Mouse (Mus musculus) MEL (cell line): ENCODE measurements around the gene Gnpda2. TPM values are rescaled to one million over a fixed set of nuclear protein-coding genes. Genes with fewer than 3 reads are reported as not detected.

Experiments used
- DNase-seq: peaks from one replicate; pipeline ENCODE4 v3.0.0; 2011; ENCODE audit warnings: low read depth, low spot score
- H3K27ac ChIP-seq: 2 replicates; pipeline ENCODE4 v1.5.1; 2012; ENCODE audit warnings: low read depth, mild to moderate bottlenecking, control low read depth, low read length, moderate library complexity; ENCODE audit not compliant: control insufficient read depth
- H3K27me3 ChIP-seq, 2 experiments: fragments of 150-350 bp in 1 of 2; sonication (generic) in 1 of 2; 2 replicates each; pipeline ENCODE4 v1.6.1; 2012; ENCODE audit warnings: low read length in 2 of 2, mild to moderate bottlenecking in 2 of 2, improper control_type of control experiment in 1 of 2, moderate library complexity in 1 of 2; ENCODE audit not compliant: insufficient read depth in 2 of 2, control insufficient read depth in 1 of 2
- H3K36me3 ChIP-seq, 2 experiments: 2 replicates each; pipeline ENCODE4 v1.6.1; 2012 to 2014; ENCODE audit warnings: low read length in 2 of 2, improper control_type of control experiment in 1 of 2, inconsistent platforms in 1 of 2, mild to moderate bottlenecking in 1 of 2; ENCODE audit not compliant: insufficient read depth in 2 of 2, control insufficient read depth in 1 of 2
- H3K4me1 ChIP-seq, 2 experiments: fragments of 150-350 bp in 1 of 2; sonication (generic) in 1 of 2; 2 replicates each; pipeline ENCODE4 v1.6.1; 2012; ENCODE audit warnings: low read length in 2 of 2, improper control_type of control experiment in 1 of 2, mild to moderate bottlenecking in 1 of 2; ENCODE audit not compliant: insufficient read depth in 2 of 2, control insufficient read depth in 1 of 2
- H3K4me3 ChIP-seq, 2 experiments: fragments of 150-350 bp in 1 of 2; sonication (generic) in 1 of 2; 2 replicates each; pipeline ENCODE4 v1.5.1; 2012; ENCODE audit warnings: low read depth in 2 of 2, low read length in 2 of 2, mild to moderate bottlenecking in 2 of 2, moderate library complexity in 2 of 2, control low read depth in 1 of 2, improper control_type of control experiment in 1 of 2; ENCODE audit not compliant: control insufficient read depth in 1 of 2, insufficient read depth in 1 of 2
- H3K79me2 ChIP-seq: 2 replicates; pipeline ENCODE4 v1.6.1; 2012; ENCODE audit warnings: mild to moderate bottlenecking, low read length, moderate library complexity; ENCODE audit not compliant: control insufficient read depth, poor library complexity, insufficient read depth
- H3K9ac ChIP-seq: 2 replicates; pipeline ENCODE4 v1.6.1; 2012; ENCODE audit warnings: low read depth, mild to moderate bottlenecking, control low read depth, low read length, moderate library complexity; ENCODE audit not compliant: control insufficient read depth, poor library complexity, severe bottlenecking
- H3K9me3 ChIP-seq: fragments of 150-350 bp; sonication (generic); replicated peaks from 2 replicates; pipeline ENCODE4 v1.6.1; 2012; ENCODE audit warnings: mild to moderate bottlenecking, low read length, improper control_type of control experiment, moderate library complexity; ENCODE audit not compliant: insufficient read depth
- BHLHE40 ChIP-seq: IDR thresholded peaks from 2 replicates; pipeline ENCODE4 v1.6.1; 2012; ENCODE audit warnings: low read depth, mild to moderate bottlenecking, inconsistent platforms, low read length, improper control_type of control experiment, borderline replicate concordance
- CTCF ChIP-seq, 3 experiments: IDR thresholded peaks in 2 of 3; conservative IDR thresholded peaks in 1 of 3; 2 replicates each; pipeline ENCODE4 v1.5.1; 2011 to 2012; ENCODE audit warnings: low read length in 3 of 3, low read depth in 2 of 3, mild to moderate bottlenecking in 2 of 3, improper control_type of control experiment in 1 of 3, inconsistent platforms in 1 of 3, mixed read lengths in 1 of 3, moderate library complexity in 1 of 3; ENCODE audit not compliant: control insufficient read depth in 1 of 3, insufficient read depth in 1 of 3, poor library complexity in 1 of 3, severe bottlenecking in 1 of 3
- GATA1 ChIP-seq: IDR thresholded peaks from 2 replicates; pipeline ENCODE4 v1.6.1; 2011; ENCODE audit warnings: low read depth, low read length, improper control_type of control experiment
- POLR2AphosphoS2 ChIP-seq: IDR thresholded peaks from 2 replicates; pipeline ENCODE4 v1.6.1; 2011; ENCODE audit warnings: low read length, improper control_type of control experiment
- RAD21 ChIP-seq: IDR thresholded peaks from 2 replicates; pipeline ENCODE4 v1.6.1; 2011; ENCODE audit warnings: mild to moderate bottlenecking, low read depth, low read length, improper control_type of control experiment
- RCOR1 ChIP-seq: IDR thresholded peaks from 2 replicates; pipeline ENCODE4 v1.6.1; 2012; ENCODE audit warnings: low read depth, mild to moderate bottlenecking, inconsistent platforms, low read length, improper control_type of control experiment
- SMC3 ChIP-seq: IDR thresholded peaks from 2 replicates; pipeline ENCODE4 v1.6.1; 2011; ENCODE audit warnings: low read depth, low read length, improper control_type of control experiment
- TBP ChIP-seq: IDR thresholded peaks from 2 replicates; pipeline ENCODE4 v1.8.0; 2011; ENCODE audit warnings: low read depth, low read length, improper control_type of control experiment
- TCF12 ChIP-seq: IDR thresholded peaks from 2 replicates; pipeline ENCODE4 v1.6.1; 2014; ENCODE audit warnings: low read depth, mild to moderate bottlenecking, inconsistent platforms, low read length, improper control_type of control experiment, moderate library complexity
- USF1 ChIP-seq: IDR thresholded peaks from 2 replicates; pipeline ENCODE4 v1.6.1; 2014; ENCODE audit warnings: low read depth, mild to moderate bottlenecking, inconsistent platforms, low read length, improper control_type of control experiment, moderate library complexity
- ZC3H11A ChIP-seq: IDR thresholded peaks from 2 replicates; pipeline ENCODE4 v1.6.1; 2012; ENCODE audit warnings: low read depth, mild to moderate bottlenecking, inconsistent platforms, low read length, improper control_type of control experiment
- polyA plus RNA-seq, 2 experiments: library from polyadenylated mRNA; stranded (reverse) in 1 of 2; unstranded in 1 of 2; fragments of >175 nt in 1 of 2; fragments of >200 nt in 1 of 2; gene quantifications; 2 replicates each; pipeline versions ENCODE4 v1.2.1 to v1.2.4; 2012; ENCODE audit warnings: low replicate concordance in 2 of 2, low read depth in 1 of 2; ENCODE audit not compliant: insufficient read length in 2 of 2, insufficient read depth in 1 of 2, missing spikeins in 1 of 2
- total RNA-seq: library from RNA; depleted of rRNA; stranded (reverse); fragments of 300-350 nt; gene quantifications from 2 replicates; pipeline ENCODE4 v1.2.3, GENCODE M21; 2012

Gnpda2 gene
- total and polyA plus RNA-seq, 3 experiments = 6.9 to 8.7 TPM; not detected in 1

GRCm38 (mm10) chr5:69634766-69635165, 42.6 kb upstream of the Gnpda2 start:
- Histone ChIP-seq H3K27me3 (no peaks in the 10 kb centered on the region), H3K79me2 (no peaks in the 10 kb centered on the region), H3K9me3 (no peaks in the 10 kb centered on the region), H3K27ac (no peak overlapping the region), H3K36me3 (no peaks in the 10 kb centered on the region), H3K9ac (no peak overlapping the region), H3K4me3 (no peak overlapping the region), H3K4me1 (no peaks in the 10 kb centered on the region)
- DNase-seq = no peak
- TF ChIP-seq RCOR1 = no peak
- TF ChIP-seq TBP = no peak

GRCm38 (mm10) chr5:69620899-69621298, 28.8 kb upstream of the Gnpda2 start:
- H3K27ac ChIP-seq = no peak overlapping the region
- H3K4me3 ChIP-seq = no peak overlapping the region
- no peaks in the 10 kb centered on the region for H3K79me2 ChIP-seq
- H3K4me1 ChIP-seq = no peaks in the 10 kb centered on the region
- no peak for DNase-seq
- no peaks in the 10 kb centered on the region for H3K9me3 ChIP-seq
- no peak for TF ChIP-seq USF1
- TF ChIP-seq, all 39 proteins: peak for 0
- Histone ChIP-seq H3K27me3 (no peaks in the 10 kb centered on the region), H3K9ac (no peak overlapping the region), H3K36me3 (no peaks in the 10 kb centered on the region)

GRCm38 (mm10) chr5:69613209-69613796, 21.2 kb upstream of the Gnpda2 start:
- no peak overlapping the region for H3K4me3 ChIP-seq
- H3K27ac ChIP-seq = no peak overlapping the region
- DNase-seq = peak; percentile 58
- H3K36me3 ChIP-seq = no peaks in the 10 kb centered on the region
- TF ChIP-seq CTCF (IDR thresholded peaks at IDR 0.05 in 2 of 3, conservative IDR thresholded peaks at IDR 0.05 in 1 of 3; ENCODE audit: control insufficient read depth in 1 of 3, insufficient read depth in 1 of 3, low read depth in 2 of 3, low read length in 3 of 3, poor library complexity in 1 of 3, severe bottlenecking in 1 of 3) = peak in 2 of 3 experiments; percentile 19 to 69; a peak in 3 of 6 replicates
- TF ChIP-seq GATA1 = no peak
- TF ChIP-seq ZC3H11A = peak; percentile 72
- TF ChIP-seq BHLHE40 = no peak
- no peak for TF ChIP-seq TCF12
- peak; percentile 66 for TF ChIP-seq SMC3
- no peak for TF ChIP-seq POLR2AphosphoS2
- peak; percentile 87 for TF ChIP-seq RAD21
- no peaks in the 10 kb centered on the region for H3K9me3 ChIP-seq
- H3K4me1 ChIP-seq = no peaks in the 10 kb centered on the region
- H3K27me3 ChIP-seq = no peaks in the 10 kb centered on the region
- H3K79me2 ChIP-seq = no peaks in the 10 kb centered on the region
- no peak overlapping the region for H3K9ac ChIP-seq
